Mouse (Mus musculus): ENCODE measurements at regions not wholly inside any gene's neighbourhood (a gene's known extent, or its start where the extent isn't known, plus 50 kb on each side); places are given as distances from the start of the nearest gene placed in this dataset.
A peak's percentile ranks its signal among the peaks of the same experiment; 100 is the strongest.

- no peak for DNase-seq (ENCODE audit: low spot score)
Measured at GRCm38 (mm10) chr5:55504754-55505153, 1506.5 kb downstream of the Stim2 start.

- DNase-seq (ENCODE audit: low spot score) = peak; percentile 35
Measured at GRCm38 (mm10) chr5:55505871-55506270, 1507.6 kb downstream of the Stim2 start.

- no peak for DNase-seq (ENCODE audit: low spot score)
Measured at GRCm38 (mm10) chr5:55514269-55514668, 1516.0 kb downstream of the Stim2 start.

GRCm38 (mm10) chr5:55551154-55551553 lies 1552.9 kb downstream of the Stim2 start:
- no peak for DNase-seq (ENCODE audit: low spot score)

Data from retina, embryonic 14.5 days (tissue).